Mouse (Mus musculus) monocyte, adult 5-6 weeks (primary cell): ENCODE results near the gene Olfr52. TPM values are rescaled to one million over a fixed set of nuclear protein-coding genes. Genes with fewer than 3 reads are reported as not detected.
"Not testable (repeated sequence)": the region's sequence is repeated elsewhere in the genome, so short reads cannot be mapped to it uniquely, and the experiment has no call there.

Source experiments
- ATAC-seq: fragments of 153-309, 156-312 bp; replicated peaks from 2 replicates; pipeline ENCODE4 v1.8.0; 2017; ENCODE audit warnings: mild to moderate bottlenecking; ENCODE audit not compliant: low TSS enrichment, insufficient number of reproducible peaks, severe bottlenecking, poor library complexity, low FRiP score
- total RNA-seq: library from RNA; stranded (forward); fragments of 200-1000, 200-491, 200-594 nt; gene quantifications from 3 replicates; pipeline ENCODE4 v1.2.3, GENCODE M21; 2017

Olfr52 gene
- not detected in 3 replicates for total RNA-seq

- no peak for ATAC-seq
Observed at GRCm38 (mm10) chr2:86185583-86185982, at the start of gene Olfr52. Gene Olfr52 (minus strand): TSS chr2:86185683.

GRCm38 (mm10) chr2:86231301-86231700 is 45.8 kb upstream of the Olfr52 start, which contains the start of gene Olfr1047:
Gene Olfr1047 (minus strand): TSS chr2:86231401.
- ATAC-seq, result no peak

- ATAC-seq, result no peak
Observed at GRCm38 (mm10) chr2:86219214-86219613, 33.7 kb upstream of the Olfr52 start, which contains the start of gene Olfr1046. Gene Olfr1046 (minus strand): TSS chr2:86219314.

- ATAC-seq, result no peak
Observed at GRCm38 (mm10) chr2:86202909-86203308, 17.4 kb upstream of the Olfr52 start, which contains the start of gene Olfr1045. Gene Olfr1045 (minus strand): TSS chr2:86203009.

GRCm38 (mm10) chr2:86195863-86196262 is 10.4 kb upstream of the Olfr52 start:
- no peak for ATAC-seq

- no peak for ATAC-seq
Observed at GRCm38 (mm10) chr2:86179950-86180349, 5.5 kb downstream of the Olfr52 start.

GRCm38 (mm10) chr2:86177720-86178119 is 7.8 kb downstream of the Olfr52 start, which contains the start of gene Olfr1044:
Gene Olfr1044 (minus strand): TSS chr2:86177820.
- ATAC-seq, result no peak

- not testable (repeated sequence) for ATAC-seq
Observed at GRCm38 (mm10) chr2:86175422-86175821, 10.1 kb downstream of the Olfr52 start.

- no peak for ATAC-seq
Observed at GRCm38 (mm10) chr2:86167422-86167821, 18.1 kb downstream of the Olfr52 start, which contains the start of gene Olfr1043. Gene Olfr1043 (minus strand): TSS chr2:86167522.

GRCm38 (mm10) chr2:86161738-86162137 is 23.7 kb downstream of the Olfr52 start, which contains the start of gene Olfr1042:
Gene Olfr1042 (minus strand): TSS chr2:86161838.
- ATAC-seq, result no peak

GRCm38 (mm10) chr2:86146632-86147031 is 38.9 kb downstream of the Olfr52 start, which contains the start of gene Olfr1040:
Gene Olfr1040 (minus strand): TSS chr2:86146732.
- no peak for ATAC-seq

GRCm38 (mm10) chr2:86135828-86136227 is 49.7 kb downstream of the Olfr52 start, which contains the start of gene Olfr1039:
Gene Olfr1039 (minus strand): TSS chr2:86135928.
- no peak for ATAC-seq

Other genes starting within 250 kb of the Olfr52 start
- not detected in 3 replicates for gene Olfr1028, start 235.2 kb downstream of the Olfr52 start, total RNA-seq
- gene Olfr1029, start 211.8 kb downstream of the Olfr52 start, total RNA-seq, result not detected in 3 replicates
- gene Olfr1030, start 206.4 kb downstream of the Olfr52 start, total RNA-seq, result not detected in 3 replicates
- not detected in 3 replicates for gene Olfr1031, start 195.4 kb downstream of the Olfr52 start, total RNA-seq
- not detected in 3 replicates for gene Olfr1032, start 180.1 kb downstream of the Olfr52 start, total RNA-seq
- 0.19 to 0.39 TPM in 2 of 3 replicates, not detected in the other for gene Olfr1033, start 165.1 kb downstream of the Olfr52 start, total RNA-seq
- gene Olfr1034, start 139.8 kb downstream of the Olfr52 start, total RNA-seq, result not detected in 3 replicates
- gene Olfr1036, start 111.7 kb downstream of the Olfr52 start, total RNA-seq, result not detected in 3 replicates
- not detected in 3 replicates for gene Olfr1037, start 98.3 kb downstream of the Olfr52 start, total RNA-seq
- gene Olfr1039, start 49.8 kb downstream of the Olfr52 start, total RNA-seq, result not detected in 3 replicates
- gene Olfr1040, start 39.0 kb downstream of the Olfr52 start, total RNA-seq, result not detected in 3 replicates
- not detected in 3 replicates for gene Olfr1042, start 23.8 kb downstream of the Olfr52 start, total RNA-seq
- not detected in 3 replicates for gene Olfr1043, start 18.2 kb downstream of the Olfr52 start, total RNA-seq
- gene Olfr1044, start 7.9 kb downstream of the Olfr52 start, total RNA-seq, result not detected in 3 replicates
- gene Olfr1045, start 17.3 kb upstream of the Olfr52 start, total RNA-seq, result not detected in 3 replicates
- gene Olfr1046, start 33.6 kb upstream of the Olfr52 start, total RNA-seq, result not detected in 3 replicates
- not detected in 3 replicates for gene Olfr1047, start 45.7 kb upstream of the Olfr52 start, total RNA-seq
- not detected in 3 replicates for gene Olfr1048, start 54.6 kb upstream of the Olfr52 start, total RNA-seq
- not detected in 3 replicates for gene Olfr1049, start 72.6 kb upstream of the Olfr52 start, total RNA-seq
- gene Olfr1051, start 93.4 kb upstream of the Olfr52 start, total RNA-seq, result not detected in 3 replicates
- not detected in 3 replicates for gene Olfr1052, start 106.8 kb upstream of the Olfr52 start, total RNA-seq
- not detected in 3 replicates for gene Olfr1053, start 129.6 kb upstream of the Olfr52 start, total RNA-seq
- not detected in 3 replicates for gene Olfr1054, start 149.8 kb upstream of the Olfr52 start, total RNA-seq
- not detected in 3 replicates for gene Olfr1055, start 164.6 kb upstream of the Olfr52 start, total RNA-seq
- 0.64 TPM in 1 of 3 replicates, not detected in the others for gene Olfr1056, start 176.8 kb upstream of the Olfr52 start, total RNA-seq
- gene Olfr1057, start 192.7 kb upstream of the Olfr52 start, total RNA-seq, result not detected in 3 replicates
- gene Olfr1058, start 202.9 kb upstream of the Olfr52 start, total RNA-seq, result not detected in 3 replicates
- gene Olfr1061, start 228.4 kb upstream of the Olfr52 start, total RNA-seq, result not detected in 3 replicates
- gene Olfr1062, start 241.1 kb upstream of the Olfr52 start, total RNA-seq, result not detected in 3 replicates